Mouse (Mus musculus) urinary bladder, postnatal 36 days (tissue): Measurements from ENCODE around the gene Med24.
"Not testable (repeated sequence)": the region's sequence is repeated elsewhere in the genome, so short reads cannot be mapped to it uniquely, and the experiment has no call there.

ENCODE experiments used
- DNase-seq, 2 experiments: peaks; one replicate each; pipeline ENCODE4 v3.0.0; 2022; ENCODE audit warnings: low spot score in 2 of 2, mixed read lengths in 1 of 2

Med24 gene

DNA sequence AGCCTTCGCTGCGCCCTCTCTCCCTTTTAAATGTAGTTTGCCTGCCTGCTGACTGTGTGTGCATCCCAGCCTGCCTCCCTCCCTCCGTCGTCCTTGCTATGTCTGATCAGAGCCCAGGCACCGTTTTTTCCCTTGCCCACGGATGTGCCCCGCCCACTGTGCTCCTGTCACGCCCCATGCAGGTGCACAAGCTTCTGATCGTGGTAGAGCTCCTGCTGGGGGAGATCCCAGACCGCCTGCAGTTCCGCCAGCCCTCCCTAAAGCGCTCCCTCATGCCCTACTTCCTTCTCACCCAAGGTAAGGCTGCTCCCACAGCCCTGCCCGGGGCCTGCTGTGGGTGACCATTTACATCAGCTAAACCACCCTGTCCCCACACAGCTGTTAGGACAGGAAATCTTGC, 36.0 kb downstream of the Med24 start:
- no peak for DNase-seq

DNA sequence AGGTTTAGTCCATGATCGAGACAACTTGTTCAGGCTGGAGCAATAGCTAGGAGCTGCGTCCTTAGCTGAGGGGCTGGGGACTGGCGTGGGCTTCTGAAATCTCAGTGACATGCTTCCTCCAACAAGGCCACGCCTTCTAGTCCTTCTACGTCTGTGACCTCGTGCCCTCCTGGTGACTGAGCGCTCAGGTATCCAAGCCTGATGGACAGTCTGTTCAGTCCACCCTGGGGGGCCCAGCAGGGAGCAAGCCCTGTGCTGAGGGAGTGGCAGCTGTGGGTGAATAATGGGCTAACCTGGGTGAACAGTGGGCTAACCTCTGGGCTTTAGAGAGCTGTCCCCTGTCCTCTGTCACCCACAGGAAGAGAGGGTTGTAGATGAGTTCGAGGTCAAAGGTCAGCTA, 41.2 kb downstream of the Med24 start:
- no peak for DNase-seq

- DNase-seq: no peak
Observed at GRCm38 (mm10) chr11:98686976-98687375, 42.3 kb downstream of the Med24 start.

DNA sequence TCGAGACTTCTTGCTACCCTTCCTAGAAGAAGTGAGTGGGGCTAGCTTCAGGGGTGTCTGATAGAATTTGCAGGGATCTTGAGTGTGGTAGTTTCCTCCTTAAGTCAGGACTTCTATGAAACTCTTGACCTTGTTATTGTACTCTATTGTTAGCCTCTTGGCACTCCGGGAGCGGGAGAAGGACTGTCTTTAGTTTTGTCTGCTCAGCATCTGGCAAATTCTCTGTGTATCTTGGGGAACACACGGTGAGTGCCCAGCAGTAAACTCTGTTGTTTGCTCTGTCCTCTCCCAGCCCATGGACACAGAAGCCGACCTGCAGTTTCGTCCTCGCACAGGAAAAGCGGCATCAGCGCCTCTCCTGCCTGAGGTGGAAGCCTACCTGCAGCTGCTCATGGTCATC, 43.6 kb downstream of the Med24 start:
- no peak for DNase-seq

DNA sequence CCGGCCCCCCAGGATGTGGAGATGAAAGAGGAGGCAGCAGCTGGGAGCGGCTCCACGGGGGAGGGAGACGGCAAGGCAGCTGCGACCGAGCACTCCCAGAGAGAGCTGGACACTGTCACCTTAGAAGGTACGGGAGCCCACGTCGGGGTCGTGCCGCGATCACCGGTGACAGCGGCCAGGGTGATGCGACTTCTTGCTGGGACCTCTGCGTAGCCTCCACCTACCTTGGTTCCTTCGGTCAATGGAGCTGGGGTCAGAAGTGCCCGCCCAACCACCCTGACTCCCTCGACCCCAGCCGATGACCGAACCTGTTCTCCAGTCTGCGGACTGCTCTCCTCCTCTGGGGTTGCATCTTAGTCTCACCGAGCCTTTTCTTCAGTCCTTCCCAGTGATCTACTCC, 46.4 kb downstream of the Med24 start:
- no peak for DNase-seq

- peak; percentile 97 for DNase-seq
Observed at GRCm38 (mm10) chr11:98681786-98682745, 47.2 kb downstream of the Med24 start, which contains the start of gene Psmd3. Psmd3 (plus strand) TSS chr11:98682554.

DNA sequence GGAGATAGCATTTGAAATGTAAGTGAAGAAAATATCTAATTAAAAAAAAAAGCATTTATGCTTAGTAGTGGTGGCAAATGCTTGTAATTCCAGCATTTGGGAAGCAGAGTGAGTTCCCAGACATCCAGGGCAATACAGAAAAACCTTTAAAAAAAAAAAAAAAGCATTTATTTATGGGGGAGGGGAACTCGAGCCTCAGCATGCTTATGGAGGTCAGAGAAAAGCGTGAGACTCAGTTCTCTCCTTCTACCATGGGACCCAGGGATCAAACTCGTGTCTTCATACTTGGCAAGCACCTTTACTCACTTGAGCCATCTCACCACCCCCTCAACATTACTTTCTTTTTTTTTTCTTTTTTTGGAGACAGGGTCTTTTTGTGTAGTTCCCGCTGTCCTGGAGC, 48.0 kb downstream of the Med24 start:
- DNase-seq: no peak

GRCm38 (mm10) chr11:98680595-98680994, 48.6 kb downstream of the Med24 start:
- not testable (repeated sequence) for DNase-seq

- DNase-seq: no peak
Observed at GRCm38 (mm10) chr11:98680023-98680422, 49.2 kb downstream of the Med24 start.

DNA sequence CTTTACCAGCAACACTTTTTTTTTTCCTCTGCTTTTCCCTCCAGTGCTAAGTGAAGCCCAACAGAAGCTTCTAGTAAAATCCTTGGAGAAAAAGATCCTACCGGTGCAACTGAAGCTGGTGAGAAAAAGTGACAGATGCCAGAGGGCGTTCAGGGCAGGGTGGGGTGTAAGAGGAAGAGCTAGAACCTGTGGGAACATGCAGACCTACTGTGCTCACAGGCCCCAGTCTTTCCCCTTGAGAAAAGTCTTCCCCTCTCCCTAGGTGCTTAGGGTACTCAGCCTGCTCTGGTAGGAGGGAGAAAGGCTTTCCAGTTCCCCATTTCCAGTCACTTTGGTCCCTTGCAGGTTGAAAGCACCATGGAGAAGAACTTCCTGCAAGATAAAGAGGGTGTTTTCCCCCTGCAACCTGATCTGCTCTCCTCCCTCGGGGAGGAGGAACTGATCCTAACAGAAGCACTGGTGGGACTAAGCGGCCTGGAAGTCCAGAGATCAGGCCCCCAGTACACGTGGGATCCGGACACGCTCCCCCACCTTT, 53.3 kb downstream of the Med24 start:
- DNase-seq: no peak

- peak; percentile 43 to 60 for DNase-seq
Observed at GRCm38 (mm10) chr11:98673136-98673535, 56.1 kb downstream of the Med24 start.

DNA sequence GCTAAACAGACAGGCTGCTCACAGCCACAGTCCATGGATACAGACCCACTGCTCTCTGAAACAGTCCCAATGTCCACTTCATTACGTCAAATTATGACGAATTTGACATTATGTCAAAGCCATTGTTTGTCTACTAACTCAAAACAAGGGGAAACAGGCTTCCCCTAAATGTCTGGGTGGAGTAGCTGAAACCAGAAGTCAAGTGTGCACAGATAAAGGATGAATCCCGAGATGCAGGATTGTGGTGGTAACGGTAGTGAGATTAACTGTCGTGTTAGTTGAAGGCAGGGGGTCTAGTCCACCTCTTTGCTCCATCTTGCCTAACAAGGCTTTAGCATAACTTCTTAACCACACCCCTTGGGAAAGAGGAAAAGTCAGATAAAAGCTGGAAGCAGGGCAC, 56.8 kb downstream of the Med24 start:
- DNase-seq: no peak

DNA sequence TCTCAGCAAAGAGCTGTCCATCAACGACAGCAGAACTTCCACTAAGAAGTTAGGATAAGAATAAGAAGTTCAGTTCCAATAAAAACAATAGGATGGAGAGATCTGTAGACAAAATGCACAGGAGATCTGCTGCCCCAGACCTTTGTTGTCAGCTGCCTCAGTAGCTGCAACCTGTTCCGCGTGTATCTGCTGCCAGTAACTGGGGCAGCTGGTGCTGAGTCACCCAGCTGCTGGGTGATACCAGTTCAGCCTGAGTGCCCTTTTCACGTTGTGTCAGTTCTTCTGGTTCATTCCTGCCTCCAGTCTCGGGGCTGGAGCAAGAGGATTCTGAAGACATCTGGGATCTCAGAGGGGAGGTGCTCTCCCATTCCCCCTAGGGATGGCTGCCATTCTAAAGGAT, 57.4 kb downstream of the Med24 start:
- DNase-seq: peak; percentile 17 to 46

DNA sequence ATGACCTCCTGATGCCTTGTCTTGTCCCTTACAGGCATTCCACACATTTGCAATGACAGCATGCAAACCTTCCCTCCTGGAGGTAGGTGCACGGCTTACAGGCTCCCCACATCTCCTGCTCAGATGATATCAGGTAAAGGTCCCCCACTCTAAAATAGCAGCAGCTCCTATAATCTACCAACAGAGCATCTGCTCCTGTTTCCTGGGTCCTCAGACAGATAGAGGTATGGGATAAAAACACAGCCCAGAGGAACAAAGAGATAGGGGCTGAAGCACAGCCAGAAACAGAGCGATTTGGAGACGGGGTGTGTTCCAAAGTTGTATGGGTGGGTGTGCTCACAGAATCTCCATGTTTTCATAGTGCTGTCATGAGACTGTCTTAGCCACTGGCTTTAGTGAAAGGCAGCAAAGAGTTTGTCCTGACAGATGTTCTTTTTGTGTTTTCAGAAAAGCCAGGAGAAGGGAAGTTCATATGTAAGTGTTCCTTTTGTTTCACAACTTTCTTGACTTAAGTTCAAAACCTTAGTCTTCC, 57.9 kb downstream of the Med24 start:
- no peak for DNase-seq

GRCm38 (mm10) chr11:98668984-98669383, 60.3 kb downstream of the Med24 start:
- DNase-seq: no peak

- no peak for DNase-seq
Observed at GRCm38 (mm10) chr11:98664091-98664490, 65.1 kb downstream of the Med24 start, which contains the start of gene Gsdma. Gsdma (plus strand) TSS chr11:98664351.

- DNase-seq: no peak
Observed at GRCm38 (mm10) chr11:98660517-98660916, 68.7 kb downstream of the Med24 start.

GRCm38 (mm10) chr11:98655076-98655475, 74.2 kb downstream of the Med24 start:
- DNase-seq: peak in 1 of 2 experiments; percentile 50
